Mouse (Mus musculus): ENCODE data around the gene Cttnbp2nl.

Cttnbp2nl gene

DNA sequence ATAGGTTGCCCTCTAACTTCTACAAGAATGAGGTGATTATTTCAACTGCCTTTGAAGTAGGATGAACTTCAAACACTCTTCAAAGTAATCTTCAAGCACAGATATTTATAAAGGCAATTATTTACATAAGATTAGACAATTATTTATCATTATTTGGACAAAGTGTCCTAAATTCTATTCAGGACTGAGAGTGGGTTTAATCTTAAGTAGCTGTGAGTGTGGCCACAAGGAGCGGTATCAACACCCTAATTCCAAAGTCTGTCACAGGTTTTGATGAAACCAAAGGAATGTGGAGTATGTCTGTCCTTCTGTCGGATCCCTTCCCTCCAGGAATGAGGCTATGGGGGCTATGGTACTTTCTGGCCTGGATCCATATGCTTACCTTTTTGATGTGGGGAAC lies 38.0 kb downstream of the Cttnbp2nl start:
- DNase-seq (ENCODE audit: low spot score in 2 of 2) = no peak

DNA sequence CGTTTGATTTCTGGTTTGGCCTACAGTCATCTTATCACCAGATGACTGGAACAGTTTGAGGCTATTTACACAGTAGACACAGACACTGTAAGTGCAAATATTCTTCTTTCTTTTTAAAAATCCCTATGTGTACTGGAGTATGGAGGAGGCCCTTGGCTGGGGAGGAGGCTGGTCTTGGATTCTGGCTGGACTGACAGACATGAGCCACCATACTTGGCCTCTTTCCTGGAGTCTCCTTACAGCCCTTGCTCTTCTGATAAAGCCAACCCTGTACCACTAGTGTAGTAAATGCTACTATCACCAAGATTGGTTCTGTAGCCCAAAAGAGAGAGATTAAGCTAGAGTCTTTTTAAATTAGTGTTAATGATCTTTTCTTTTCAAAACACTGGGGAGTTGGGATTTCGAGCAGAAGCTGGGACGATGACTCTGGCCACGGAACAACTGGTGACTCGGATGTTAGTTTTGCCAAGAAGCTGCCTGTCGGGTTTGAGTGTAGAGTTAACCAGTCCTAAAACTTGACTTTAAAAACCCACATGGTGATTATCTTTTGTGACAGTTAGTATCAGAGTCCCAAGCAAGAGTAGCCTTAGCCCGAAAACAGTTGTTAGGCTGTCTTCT lies 40.1 kb downstream of the Cttnbp2nl start:
- no peak for DNase-seq (ENCODE audit: low spot score in 2 of 2)

DNA sequence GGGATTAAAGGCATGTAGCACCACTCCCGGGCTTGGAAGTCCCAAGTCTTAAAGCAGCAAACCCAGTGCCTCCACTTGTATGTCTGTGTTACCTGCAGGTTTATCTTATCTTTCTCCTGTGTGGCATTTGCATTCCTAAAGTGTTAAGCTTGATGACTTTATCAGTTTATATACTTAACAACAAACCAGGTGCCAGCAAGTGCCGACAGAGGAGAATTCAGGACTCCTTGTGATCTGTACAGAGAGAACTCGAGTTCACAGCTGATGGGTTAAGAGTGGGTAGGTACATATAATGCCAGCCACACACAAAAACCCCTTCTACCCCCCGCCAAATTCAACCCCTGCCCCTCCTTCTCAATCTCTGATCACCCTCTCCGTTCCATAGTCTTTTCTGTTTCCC lies 41.1 kb downstream of the Cttnbp2nl start:
- DNase-seq (ENCODE audit: low spot score in 2 of 2) = no peak

GRCm38 (mm10) chr3:105010681-105011339 lies 42.1 kb downstream of the Cttnbp2nl start:
- no peak for DNase-seq (ENCODE audit: low spot score in 2 of 2)

- DNase-seq (ENCODE audit: low spot score in 2 of 2) = no peak
Measured at GRCm38 (mm10) chr3:105008070-105008469, 44.9 kb downstream of the Cttnbp2nl start.

DNA sequence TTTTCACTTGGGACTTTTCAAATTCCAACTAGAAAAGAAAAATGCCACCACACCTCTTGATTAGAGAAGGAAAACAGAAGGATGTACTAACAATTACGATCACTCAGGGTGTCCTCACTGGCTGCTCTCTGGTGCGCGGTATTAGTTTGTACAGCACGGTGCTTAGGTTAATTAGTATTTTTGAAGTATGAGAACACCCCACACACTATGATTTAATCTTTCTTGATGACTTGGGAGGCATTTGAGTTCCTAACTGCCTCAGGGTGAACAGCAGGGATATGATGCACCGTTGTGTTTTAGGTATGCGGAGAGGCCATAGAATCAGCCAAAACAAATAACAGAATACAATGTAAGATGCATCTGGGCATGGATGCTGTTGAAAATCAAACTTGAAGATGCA lies 46.8 kb downstream of the Cttnbp2nl start:
- DNase-seq (ENCODE audit: low spot score in 2 of 2) = no peak

- DNase-seq (ENCODE audit: low spot score in 2 of 2) = no peak
Measured at GRCm38 (mm10) chr3:105005561-105006065, 47.3 kb downstream of the Cttnbp2nl start.

DNA sequence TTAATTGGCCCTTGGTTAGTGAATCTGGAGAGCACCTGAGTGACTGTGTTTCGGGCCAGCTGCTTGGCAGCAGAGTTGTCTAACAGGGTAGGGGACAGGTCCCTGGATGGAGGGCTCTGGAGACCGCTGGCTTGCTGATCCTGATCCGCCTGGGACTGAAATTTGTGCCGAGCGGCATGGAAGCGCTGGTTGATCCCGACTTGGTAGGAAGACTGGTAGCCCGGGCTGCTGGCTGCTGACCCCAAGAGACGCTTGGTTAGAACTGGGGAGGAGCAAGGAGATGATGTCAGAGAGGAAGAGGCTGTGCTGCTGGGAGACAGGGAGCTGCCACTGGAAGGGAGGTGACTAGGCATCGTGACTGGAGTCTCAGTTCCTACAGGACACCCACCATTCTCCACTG lies 47.9 kb downstream of the Cttnbp2nl start:
- DNase-seq (ENCODE audit: low spot score in 2 of 2) = no peak

GRCm38 (mm10) chr3:105003960-105004463 lies 48.9 kb downstream of the Cttnbp2nl start:
- DNase-seq (ENCODE audit: low spot score in 2 of 2) = no peak

GRCm38 (mm10) chr3:105001374-105001773 lies 51.6 kb downstream of the Cttnbp2nl start:
- no peak for DNase-seq (ENCODE audit: low spot score in 2 of 2)

DNA sequence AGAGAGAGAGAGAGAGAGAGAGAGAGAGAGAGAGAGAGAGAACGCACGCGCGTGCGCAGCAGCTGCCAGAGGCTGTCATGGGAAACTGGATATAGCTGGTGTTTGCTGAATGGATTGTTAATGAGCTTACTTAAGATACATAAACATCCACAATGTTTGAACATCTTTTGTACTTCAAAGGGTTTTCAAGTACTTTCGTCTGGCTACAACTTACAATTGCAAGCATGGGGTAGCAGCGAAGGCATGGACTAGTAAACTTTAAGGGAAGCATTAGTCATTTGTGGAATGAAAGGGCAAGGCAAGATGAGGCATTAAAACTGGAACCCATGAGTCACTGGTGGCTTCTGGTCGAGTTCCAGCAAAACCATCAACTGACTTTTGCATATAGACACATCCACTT lies 52.4 kb downstream of the Cttnbp2nl start:
- DNase-seq (ENCODE audit: low spot score in 2 of 2) = no peak

- DNase-seq (ENCODE audit: low spot score in 2 of 2) = no peak
Measured at GRCm38 (mm10) chr3:104997563-104997962, 55.4 kb downstream of the Cttnbp2nl start.

DNA sequence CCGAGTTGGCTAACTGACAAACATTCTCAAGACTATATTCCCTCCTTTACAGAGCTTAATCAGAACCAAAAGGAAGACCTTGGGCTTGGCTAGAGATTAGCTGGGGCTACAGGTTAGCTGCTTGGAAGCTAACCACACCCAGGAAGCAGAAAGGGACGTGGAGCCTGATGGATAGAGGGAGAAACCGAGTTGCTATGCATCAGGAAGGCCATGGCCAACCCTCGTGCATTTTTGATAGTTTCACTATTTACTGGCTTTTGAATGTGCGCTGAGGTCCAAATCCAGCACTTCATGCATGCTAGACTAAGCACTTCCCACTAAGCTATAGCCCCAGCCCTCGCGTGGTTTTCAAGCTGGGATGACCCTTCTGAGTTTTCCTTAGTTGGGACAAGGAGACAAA lies 57.2 kb downstream of the Cttnbp2nl start:
- DNase-seq (ENCODE audit: low spot score in 2 of 2) = no peak

DNA sequence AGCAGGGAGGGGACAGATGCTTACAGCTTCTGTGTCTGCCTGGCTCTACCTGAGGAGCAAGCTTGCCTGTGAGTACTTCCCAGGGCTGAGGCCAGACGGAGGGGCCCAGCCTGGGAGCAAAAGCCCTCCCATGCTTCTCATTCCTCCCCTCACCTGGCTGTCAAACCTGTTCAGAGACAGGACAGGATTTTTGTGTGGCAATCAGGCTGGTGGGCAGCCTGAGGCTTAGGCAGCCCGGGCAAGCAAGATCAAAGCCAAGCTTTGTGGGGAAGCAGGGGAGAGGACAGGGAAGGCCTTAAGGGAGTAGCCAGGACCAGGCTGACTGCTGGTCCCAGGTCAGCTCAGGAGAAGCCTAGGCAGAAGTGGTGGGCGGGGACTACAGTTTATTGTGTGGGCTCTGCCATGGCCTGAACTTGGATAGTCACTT lies 58.5 kb downstream of the Cttnbp2nl start:
- DNase-seq (ENCODE audit: low spot score in 2 of 2) = no peak

DNA sequence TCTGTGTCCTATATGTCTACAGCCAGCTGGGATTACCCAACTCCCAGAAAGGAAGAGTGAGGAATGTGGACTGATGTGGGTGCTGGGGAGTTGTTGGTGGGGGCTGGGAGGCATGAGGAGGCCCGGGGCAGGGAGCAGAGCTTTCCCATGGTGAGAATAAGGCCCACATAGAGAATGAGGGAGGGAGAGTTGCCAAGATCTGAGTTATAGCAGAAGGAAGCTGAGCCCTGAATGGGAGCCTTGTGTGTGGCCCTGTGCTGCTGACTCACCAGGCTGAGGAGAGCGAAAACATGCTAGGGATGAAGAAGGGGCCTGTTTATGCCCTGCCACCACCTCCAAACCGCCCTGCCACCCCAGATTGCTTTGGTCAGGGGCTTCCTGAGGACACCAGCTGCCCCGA lies 59.1 kb downstream of the Cttnbp2nl start:
- DNase-seq (ENCODE audit: low spot score in 2 of 2) = no peak

DNA sequence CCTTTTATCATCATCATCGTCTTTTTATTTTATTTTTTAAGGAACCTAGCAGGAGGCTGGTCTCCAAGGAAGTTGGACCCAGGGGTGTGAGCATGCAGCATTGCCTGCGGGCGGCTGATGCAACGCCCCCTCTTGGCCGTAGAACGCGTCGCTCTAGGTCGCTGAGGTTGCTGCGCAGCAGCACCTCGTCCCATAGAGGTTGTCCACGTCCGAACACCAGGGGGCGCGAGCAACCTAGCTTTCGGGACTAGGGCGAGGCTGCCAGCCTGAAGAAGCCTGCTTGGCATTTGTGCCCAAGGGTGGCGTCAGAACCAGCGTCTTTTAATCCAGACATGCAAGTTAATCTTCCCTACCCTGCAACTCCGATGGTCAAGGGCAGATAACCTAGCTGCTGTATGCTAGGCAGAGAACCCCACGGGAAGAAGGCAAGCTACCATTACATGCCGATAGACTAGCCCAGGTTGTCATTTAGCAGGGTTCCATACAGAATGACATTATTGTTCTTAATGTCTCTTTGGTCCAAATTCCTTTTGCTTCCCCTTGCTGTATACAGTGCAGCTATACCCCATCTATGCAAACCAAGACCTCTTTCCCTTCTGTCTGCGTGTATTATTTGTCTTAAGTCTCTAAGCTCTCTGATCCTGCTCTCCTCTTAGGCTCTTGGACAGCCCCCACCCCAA lies 60.1 kb downstream of the Cttnbp2nl start:
- DNase-seq (ENCODE audit: low spot score in 2 of 2) = peak; percentile 76 to 88

GRCm38 (mm10) chr3:104991703-104992102 lies 61.2 kb downstream of the Cttnbp2nl start:
- no peak for DNase-seq (ENCODE audit: low spot score in 2 of 2)

GRCm38 (mm10) chr3:104987884-104988283 lies 65.1 kb downstream of the Cttnbp2nl start:
- no peak for DNase-seq (ENCODE audit: low spot score in 2 of 2)

- DNase-seq (ENCODE audit: low spot score in 2 of 2) = no peak
Measured at GRCm38 (mm10) chr3:104979735-104980134, 73.2 kb downstream of the Cttnbp2nl start.

DNA sequence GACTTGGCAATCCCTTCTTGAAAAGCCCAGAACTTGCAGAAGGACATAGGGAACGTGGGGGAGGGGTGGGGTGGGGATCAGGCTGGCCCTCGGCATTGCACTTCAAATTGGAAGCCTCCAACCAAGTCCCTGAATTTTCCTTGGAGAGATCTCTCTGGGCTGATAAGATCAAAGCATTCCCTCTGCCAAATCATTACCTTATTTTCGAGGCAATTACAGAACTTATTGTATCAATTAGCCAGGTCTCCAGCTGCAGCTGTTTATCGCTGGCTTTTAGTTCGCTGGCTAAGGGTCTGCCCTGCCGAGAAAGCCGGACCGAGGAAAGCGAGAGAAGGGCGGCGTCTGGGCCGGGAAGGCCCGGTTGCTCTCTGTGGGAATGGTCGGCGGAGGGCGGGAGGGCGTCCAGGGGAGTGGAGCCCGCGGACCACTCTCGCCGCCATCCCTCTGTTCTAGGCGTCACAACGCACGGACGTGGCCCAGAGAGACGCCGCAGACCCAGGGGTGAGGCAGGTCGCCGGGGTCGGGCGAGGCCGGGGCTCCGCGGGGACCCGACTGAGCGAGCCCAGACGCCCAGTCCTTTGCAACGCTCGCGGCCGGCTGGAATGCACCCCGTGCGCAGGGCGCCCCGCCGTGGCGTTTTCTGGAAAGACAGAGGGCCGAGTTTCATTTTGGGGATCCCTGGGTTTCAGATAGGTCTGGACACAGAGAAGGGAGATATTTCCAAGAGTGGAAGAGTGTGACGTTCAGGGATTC lies 85.2 kb downstream of the Cttnbp2nl start:
- DNase-seq (ENCODE audit: low spot score in 2 of 2) = peak; percentile 89 to 91

- no peak for DNase-seq (ENCODE audit: low spot score in 2 of 2)
Measured at GRCm38 (mm10) chr3:104965991-104966554, 86.9 kb downstream of the Cttnbp2nl start.
